Mouse (Mus musculus) CD4-positive helper T cell, adult 2 months (primary cell): ENCODE data around the gene Mecom.
"Not testable (repeated sequence)": the region's sequence is repeated elsewhere in the genome, so short reads cannot be mapped to it uniquely, and the experiment has no call there.

Experiments
- DNase-seq: peaks from one replicate; pipeline ENCODE4 v3.0.0-alpha.2; 2012; ENCODE audit warnings: low read depth, missing footprints, low spot score

Gene Mecom

DNA sequence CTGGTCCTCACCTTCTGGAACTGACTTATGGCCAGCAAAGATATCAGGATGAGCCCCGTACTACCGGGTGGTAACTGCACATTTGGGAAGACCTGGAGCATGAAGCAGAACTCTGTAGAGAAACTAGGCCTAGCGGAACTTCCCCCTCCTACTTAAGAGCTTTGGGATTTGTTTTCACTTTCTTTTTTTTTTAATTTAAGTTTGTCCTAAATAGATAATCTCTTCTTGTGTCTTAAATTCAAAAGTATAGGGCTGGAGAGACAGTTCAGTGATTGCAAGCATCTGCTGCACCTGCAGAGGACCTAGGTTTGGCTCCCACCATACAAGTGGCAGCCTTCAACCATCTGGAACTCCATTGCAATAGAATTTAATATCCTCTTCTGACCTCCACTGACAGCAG is at the start of gene Mecom:
Gene Mecom, minus strand, starts transcription at position 101 of the 400 bp plus-strand sequence.
- no peak for DNase-seq

DNA sequence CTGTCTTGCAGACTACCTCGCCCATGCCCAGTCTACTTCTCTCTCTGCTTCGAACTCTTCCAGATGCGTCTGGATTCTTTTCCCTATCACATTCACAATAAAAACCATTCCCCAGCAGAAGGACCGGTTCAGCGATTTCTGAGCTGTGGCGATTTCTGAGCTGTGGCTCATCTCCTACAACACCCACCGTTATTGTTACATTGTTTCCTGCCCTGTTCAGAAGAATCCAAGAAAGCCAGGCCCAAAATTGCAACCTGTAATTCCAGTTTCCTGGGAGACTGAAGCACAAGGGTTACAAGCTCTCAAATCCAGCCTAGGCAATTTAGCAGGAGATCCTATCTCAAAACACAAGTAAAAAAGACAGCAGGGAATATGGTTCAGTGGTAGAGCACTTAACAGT is 49.5 kb upstream of the Mecom start:
- no peak for DNase-seq

DNA sequence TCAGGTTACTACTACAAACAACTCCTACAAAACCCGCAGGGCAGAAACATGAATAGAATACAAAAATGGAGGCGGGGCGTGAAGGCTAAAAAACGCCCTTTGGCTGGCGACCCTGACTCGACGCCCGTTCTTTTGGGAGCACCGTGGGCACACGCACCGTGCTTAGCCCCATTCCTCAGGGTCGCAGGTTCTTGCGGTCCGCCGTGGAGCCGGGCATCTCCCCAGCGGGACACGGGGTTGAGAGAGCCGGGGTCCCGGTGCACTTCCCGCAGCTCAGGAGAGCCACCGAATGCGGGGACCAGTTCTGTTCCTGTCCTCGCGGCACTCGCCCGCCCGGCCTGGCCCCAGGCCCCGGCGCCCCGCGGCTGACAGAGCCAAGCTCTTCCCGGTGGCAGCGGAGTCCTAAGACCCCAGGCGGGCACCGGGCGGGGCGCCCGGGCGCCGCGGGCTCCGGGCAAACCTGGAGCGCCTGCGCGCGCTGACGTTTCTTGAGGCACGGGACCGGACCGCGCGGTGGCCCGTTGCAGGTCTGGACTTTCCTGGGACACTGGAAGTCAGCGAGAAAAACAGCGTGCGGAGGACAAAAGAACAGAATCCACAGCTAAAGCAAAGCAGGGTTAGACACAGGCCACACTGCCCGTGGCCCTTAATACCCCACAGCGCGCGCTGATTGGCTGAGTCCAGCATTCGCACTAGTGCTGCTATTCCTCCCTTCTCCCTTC is 47.5 kb upstream of the Mecom start:
- peak; percentile 31 for DNase-seq

- DNase-seq = peak; percentile 62
These were observed 46.1 kb upstream of the Mecom start for GRCm38 (mm10) chr3:30593719-30594485.

GRCm38 (mm10) chr3:30592418-30592853 is 44.6 kb upstream of the Mecom start:
- DNase-seq = peak; percentile 70

DNA sequence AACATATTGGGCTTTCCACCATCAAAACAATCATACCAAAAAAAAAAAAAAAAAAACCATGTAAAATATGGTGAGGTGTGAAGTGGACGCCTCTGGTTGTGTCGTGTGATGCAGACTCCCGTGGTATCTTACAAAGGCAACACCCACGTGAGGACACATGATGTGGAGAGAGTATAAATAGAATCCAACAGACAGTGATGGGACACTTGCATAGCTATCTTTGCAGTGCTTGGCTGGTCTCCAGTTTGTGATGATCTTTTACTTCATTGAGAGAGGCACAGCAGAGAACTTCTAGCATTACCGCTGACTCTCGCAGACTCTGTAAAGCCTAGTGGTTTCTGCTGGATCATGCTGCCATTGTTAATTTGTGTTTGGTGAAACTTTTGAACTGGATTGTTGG is 41.1 kb upstream of the Mecom start:
- DNase-seq = no peak

- DNase-seq = no peak
These were observed 25.7 kb upstream of the Mecom start for GRCm38 (mm10) chr3:30573549-30573948.

- not testable (repeated sequence) for DNase-seq
These were observed 18.5 kb upstream of the Mecom start for GRCm38 (mm10) chr3:30566333-30566732.

DNA sequence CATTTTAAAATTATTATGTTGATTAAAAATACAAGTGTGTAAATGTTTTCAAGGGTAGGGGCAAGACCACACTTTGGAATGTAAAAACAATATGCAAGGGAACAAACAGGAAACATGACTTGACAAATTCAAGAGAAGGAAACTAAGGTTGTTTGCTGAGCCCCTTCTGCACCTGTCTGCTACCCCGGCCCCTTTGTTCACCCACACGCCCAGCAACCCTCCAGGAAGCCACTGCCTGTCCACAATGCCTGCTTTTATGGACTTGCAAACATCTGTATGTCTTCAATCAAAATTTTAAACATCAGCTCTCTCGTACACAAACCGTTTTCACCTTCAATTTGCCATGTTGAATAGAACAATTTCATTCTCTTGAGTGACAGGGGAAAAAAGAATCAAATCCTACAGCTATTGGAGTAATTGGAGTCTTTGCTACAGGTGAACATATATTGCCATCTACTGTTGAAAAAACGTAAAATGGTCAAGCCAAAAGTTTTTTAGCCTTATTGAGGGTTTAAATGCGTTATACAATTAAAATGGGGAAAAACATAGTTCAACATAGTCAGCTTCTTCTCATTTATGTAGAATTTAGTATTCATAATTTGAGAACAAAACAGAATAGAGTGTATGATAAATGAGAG is 13.0 kb upstream of the Mecom start:
- no peak for DNase-seq

- DNase-seq = no peak
These were observed 5.9 kb upstream of the Mecom start for GRCm38 (mm10) chr3:30553741-30554140.

DNA sequence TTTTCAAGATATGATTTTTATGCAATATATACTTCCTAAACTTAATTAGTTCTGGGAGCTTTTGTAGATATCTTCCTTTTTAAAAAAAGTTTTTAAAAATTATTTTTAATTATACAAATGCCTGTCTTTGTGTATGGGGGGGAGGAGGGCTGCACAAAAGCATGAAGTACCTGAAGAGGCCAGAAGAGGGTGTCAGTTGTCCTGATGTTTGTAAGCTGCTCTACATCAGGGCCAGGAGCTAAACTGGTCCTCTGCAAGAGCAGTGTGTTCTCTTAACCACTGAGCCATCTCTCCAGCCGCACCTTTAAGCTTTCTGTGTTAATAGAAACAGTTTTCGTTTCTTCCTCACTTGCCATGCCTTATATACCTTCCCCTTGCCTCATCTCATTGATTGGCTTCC is 2.4 kb upstream of the Mecom start:
- no peak for DNase-seq

GRCm38 (mm10) chr3:30548928-30549327 is 1.1 kb upstream of the Mecom start:
- no peak for DNase-seq

- no peak for DNase-seq
These were observed 908 bp downstream of the Mecom start for GRCm38 (mm10) chr3:30546831-30547369.

DNA sequence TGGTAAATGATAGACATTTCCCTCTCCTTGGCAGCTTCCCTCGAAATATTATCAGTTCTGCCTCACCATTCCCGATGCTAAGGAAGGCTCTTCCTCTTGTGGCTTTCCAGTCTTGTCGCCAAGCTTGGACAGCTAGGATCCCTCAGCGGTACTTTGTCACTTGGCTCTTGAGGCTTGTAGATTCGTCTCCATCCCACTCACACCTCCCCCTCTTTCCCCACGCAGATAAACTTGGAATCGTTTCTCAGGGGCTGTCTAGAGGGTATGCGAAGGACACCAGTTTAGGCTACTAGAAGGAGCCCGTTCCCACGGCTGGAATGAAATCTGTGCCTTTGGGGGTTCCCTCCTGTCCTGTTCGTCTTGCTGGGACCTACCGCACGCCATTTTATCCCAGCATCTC is 1.4 kb downstream of the Mecom start:
- DNase-seq = no peak

GRCm38 (mm10) chr3:30545246-30545645 is 2.6 kb downstream of the Mecom start:
- DNase-seq = no peak

GRCm38 (mm10) chr3:30544305-30544704 is 3.5 kb downstream of the Mecom start:
- DNase-seq = no peak

GRCm38 (mm10) chr3:30535821-30536220 is 12.0 kb downstream of the Mecom start:
- DNase-seq = no peak

DNA sequence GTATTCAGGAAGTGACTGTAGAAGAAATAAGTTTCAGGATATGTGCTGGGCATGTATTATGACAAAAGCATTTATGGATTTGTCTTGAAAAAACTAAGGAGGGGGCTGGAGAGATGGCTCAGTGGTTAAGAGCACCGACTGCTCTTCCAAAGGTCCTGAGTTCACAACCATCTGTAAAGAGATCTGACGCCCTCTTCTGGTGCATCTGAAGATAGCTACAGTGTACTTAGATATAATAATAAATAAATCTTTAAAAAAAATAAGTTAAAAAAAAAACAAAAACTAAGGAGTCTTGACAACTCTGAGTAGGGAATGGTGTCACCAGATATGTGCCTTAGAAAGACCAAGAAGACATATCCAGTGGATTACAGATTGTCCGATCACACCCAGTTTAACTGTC is 27.1 kb downstream of the Mecom start:
- not testable (repeated sequence) for DNase-seq

- no peak for DNase-seq
These were observed 28.4 kb downstream of the Mecom start for GRCm38 (mm10) chr3:30519425-30519824.

DNA sequence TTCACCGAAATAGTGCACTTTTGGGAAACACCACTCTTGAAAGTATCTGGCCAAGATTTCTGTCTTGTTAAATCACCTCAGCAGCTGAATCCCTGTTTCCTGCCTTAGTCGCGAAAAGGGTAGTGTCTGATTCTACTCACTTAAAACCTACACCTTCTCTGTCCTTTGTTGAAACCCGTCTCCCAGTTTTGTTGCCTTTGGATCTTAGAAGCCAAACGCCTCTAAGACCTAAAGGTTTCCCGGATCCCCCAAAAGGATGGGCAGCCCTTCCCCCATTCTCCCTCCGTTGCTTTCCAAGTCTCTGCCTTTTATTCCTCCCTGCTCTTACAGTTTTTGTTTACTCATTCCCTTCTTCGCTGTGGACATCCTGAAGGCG is 32.0 kb downstream of the Mecom start:
- DNase-seq = no peak

- peak; percentile 7 for DNase-seq
These were observed 32.7 kb downstream of the Mecom start for GRCm38 (mm10) chr3:30514901-30515794.
